Mouse (Mus musculus) gastrocnemius, adult 2 months (tissue): ENCODE measurements at regions not wholly inside any gene's neighbourhood (a gene's known extent, or its start where the extent isn't known, plus 50 kb on each side); places are given as distances from the start of the nearest gene placed in this dataset.

Experiments
- DNase-seq: peaks from one replicate; pipeline ENCODE4 v3.0.0; 2022
- H3K27ac ChIP-seq: fragments of 200-600 bp; 2 replicates; pipeline ENCODE4 v1.8.1; 2022; ENCODE audit warnings: mild to moderate bottlenecking
- H3K4me3 ChIP-seq: fragments of 200-600 bp; 2 replicates; pipeline ENCODE4 v1.8.1; 2022; ENCODE audit warnings: mild to moderate bottlenecking, moderate library complexity
- CTCF ChIP-seq: fragments of 200-600 bp; IDR thresholded peaks from 2 replicates; pipeline ENCODE4 v1.8.1; 2022; ENCODE audit warnings: antibody characterized with exemption, mild to moderate bottlenecking, moderate library complexity
- intact Hi-C: fragments of 180-260 bp; cut with DNase I; formaldehyde crosslinking; loops from one replicate; pipeline ENCODE4 v1.15.1; 2025

DNA sequence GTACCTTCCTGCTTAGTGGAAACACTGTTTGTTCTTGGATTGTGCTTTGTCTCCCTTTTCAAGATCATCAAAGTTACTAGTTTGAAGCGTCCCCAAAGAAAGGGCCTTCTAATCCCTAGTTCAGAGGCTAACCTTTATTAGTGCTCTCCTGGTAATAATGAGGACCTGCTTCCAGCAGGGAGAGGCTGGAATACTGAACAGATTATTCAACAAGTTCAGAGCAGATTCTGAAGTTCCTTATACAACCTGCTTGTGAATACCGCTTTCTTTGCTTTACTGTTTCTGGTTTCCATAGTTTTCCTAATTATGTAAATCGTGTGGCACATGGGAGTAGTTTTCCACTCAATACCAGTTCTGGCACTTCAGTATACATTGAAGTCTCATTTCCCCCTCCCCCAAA lies 75.2 kb upstream of the Dnajc24 start:
- intact Hi-C loops = no loop called here
- no peak for DNase-seq
- H3K27ac ChIP-seq = no peak overlapping the region
- no peak overlapping the region for H3K4me3 ChIP-seq
- TF ChIP-seq CTCF = no peak

DNA sequence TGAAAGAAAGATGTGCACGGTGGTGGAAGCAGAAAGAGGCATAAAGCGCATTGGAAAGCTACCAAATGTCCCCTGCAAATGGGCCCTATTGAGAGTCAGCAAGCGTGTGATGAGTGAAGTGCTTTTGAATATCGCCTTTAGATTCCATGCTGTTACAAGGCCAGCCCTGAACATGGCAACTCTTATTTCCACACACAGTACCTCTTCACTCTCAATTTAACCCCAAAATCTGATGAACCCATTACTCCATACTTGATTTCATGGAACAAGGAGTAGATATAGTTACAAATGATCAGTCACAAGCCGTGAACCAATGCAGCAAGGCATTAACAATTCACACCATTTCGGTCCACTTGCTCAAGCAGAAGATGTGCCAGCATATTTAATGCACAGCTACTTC lies 71.1 kb upstream of the Dnajc24 start:
- DNase-seq = no peak
- TF ChIP-seq CTCF = no peak
- no peak overlapping the region for H3K4me3 ChIP-seq
- intact Hi-C loops = no loop called here
- H3K27ac ChIP-seq = no peak overlapping the region

DNA sequence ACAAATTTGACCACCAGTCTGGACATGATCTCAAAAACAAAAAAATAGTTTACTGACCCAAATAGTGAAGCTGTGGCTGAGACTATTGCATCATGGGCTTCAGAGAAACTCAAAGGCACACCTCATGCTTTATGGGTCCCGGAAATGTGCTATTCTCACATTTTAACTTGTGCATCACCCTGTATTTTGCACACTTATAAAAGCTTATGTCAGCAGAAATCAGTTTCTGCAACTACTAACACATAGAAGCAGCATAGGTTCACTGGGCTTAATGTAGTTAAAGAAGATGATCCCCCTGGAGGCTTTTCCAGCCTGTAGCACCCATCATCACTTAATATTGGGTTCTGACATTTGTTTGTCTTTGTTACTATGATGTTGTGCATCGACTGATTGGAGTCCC lies 61.0 kb upstream of the Dnajc24 start:
- TF ChIP-seq CTCF = no peak
- Histone ChIP-seq H3K4me3 (no peak overlapping the region), H3K27ac (no peak overlapping the region)
- DNase-seq = no peak
- intact Hi-C loops = no loop called here
